14 mouse cellular contexts compared by ENCODE assay signal in the genomic region with DNA sequence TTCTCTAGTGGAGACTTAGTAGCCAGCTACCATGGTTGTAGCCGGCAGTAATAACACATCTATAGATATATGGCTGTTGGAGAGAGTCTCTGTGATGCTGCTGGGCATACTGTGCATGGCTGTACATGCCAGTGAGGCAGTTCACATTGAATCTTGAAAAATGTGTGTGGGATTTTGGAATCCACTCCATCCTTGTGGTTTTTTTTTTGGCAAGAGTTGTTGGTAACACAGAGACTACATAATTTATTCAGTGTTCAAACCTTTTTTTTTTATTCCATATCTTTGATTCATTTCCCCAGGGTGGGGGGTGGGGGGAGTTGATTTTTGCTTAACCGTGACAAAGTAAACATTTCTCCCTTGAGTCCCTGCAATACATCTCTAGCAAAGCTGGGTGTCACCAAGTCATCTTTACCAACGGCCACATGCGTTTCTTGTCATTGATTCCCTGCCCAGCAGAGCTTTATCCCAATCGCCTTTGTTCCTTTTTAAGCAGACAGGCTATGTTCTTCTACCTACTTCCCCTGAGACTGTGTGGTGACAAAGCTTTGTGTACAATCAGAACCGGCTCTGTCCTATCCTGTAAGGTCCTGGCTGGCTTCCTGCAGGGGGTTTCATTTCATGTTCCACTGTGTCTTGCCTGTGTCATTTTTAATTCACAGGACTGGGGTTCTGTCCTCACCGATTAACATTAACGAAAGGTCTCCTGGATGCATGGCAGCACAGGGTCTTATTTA.
"Had no signal": no experiment of that assay in that cellular context is flagged by ENCODE, and none has a peak within 500 bp of the region (broad histone marks: within the 10 kb centered on the region; RNA-seq: fewer than 3 reads in every experiment).

No protein-coding gene starts in this region.

- DNase-seq: kidney, adult 8-10 months; lung, adult 2 months; thymus, adult 2 months; thymus, postnatal 25 days had no signal

- H3K9me3 ChIP-seq: limb, embryonic 10.5 days; liver, embryonic 15.5 days; megakaryocyte, embryonic 14.5 days; midbrain, embryonic 12.5 days; neural tube, embryonic 12.5 days had no signal

- ATAC-seq: lung, postnatal 0 days had no signal

- H3K27ac ChIP-seq: kidney, postnatal 0 days; left cerebral cortex, adult 2 months; liver, embryonic 15.5 days; macrophage; neural tube, embryonic 12.5 days; stomach, postnatal 0 days had no signal

- H3K36me3 ChIP-seq: liver, embryonic 15.5 days had no signal

- H3K27me3 ChIP-seq: liver, embryonic 15.5 days; megakaryocyte, embryonic 14.5 days; midbrain, embryonic 12.5 days; neural tube, embryonic 12.5 days had no signal

- H3K9ac ChIP-seq: midbrain, embryonic 12.5 days; neural tube, embryonic 12.5 days had no signal

- H3K4me3 ChIP-seq: left cerebral cortex, adult 2 months; megakaryocyte, embryonic 14.5 days; midbrain, embryonic 12.5 days; neural tube, embryonic 12.5 days had no signal
